Mouse (Mus musculus) hindbrain, embryonic 16.5 days (tissue): ENCODE measurements around the gene Krt14. TPM values are rescaled to one million over a fixed set of nuclear protein-coding genes. Genes with fewer than 3 reads are reported as not detected.

Experiments
- ATAC-seq: fragments of 200-750 bp; cut with Nextera tagmentation; 2 replicates; pipeline ENCODE4 v1.8.0; 2017; ENCODE audit warnings: moderate TSS enrichment, moderate library complexity
- H3K27ac ChIP-seq: fragments of 300-500 bp; sonication (generic); 2 replicates; pipeline ENCODE4 v1.5.1; 2014; ENCODE audit warnings: low read depth, mild to moderate bottlenecking, control low read depth, low read length, moderate library complexity
- H3K27me3 ChIP-seq: fragments of 300-500 bp; sonication (generic); replicated peaks from 2 replicates; pipeline ENCODE4 v1.6.1; 2014; ENCODE audit warnings: low read length; ENCODE audit not compliant: control insufficient read depth, insufficient read depth
- H3K36me3 ChIP-seq: fragments of 300-500 bp; sonication (generic); 2 replicates; pipeline ENCODE4 v1.6.1; 2014; ENCODE audit warnings: mild to moderate bottlenecking, low read length, moderate library complexity, mixed read lengths; ENCODE audit not compliant: control insufficient read depth, insufficient read depth
- H3K4me1 ChIP-seq: fragments of 300-500 bp; sonication (generic); 2 replicates; pipeline ENCODE4 v1.6.1; 2014; ENCODE audit warnings: low read depth, low read length; ENCODE audit not compliant: control insufficient read depth, insufficient read depth
- H3K4me2 ChIP-seq: fragments of 300-500 bp; sonication (generic); 2 replicates; pipeline ENCODE4 v1.6.1; 2014; ENCODE audit warnings: mild to moderate bottlenecking, low read length, control low read depth, moderate library complexity
- H3K4me3 ChIP-seq: fragments of 300-500 bp; sonication (generic); 2 replicates; pipeline ENCODE4 v1.5.1; 2014; ENCODE audit warnings: mild to moderate bottlenecking, low read length, control low read depth, moderate library complexity
- H3K9ac ChIP-seq: fragments of 300-500 bp; sonication (generic); 2 replicates; pipeline ENCODE4 v1.6.1; 2014; ENCODE audit warnings: low read depth, mild to moderate bottlenecking, control low read depth, low read length, moderate library complexity
- H3K9me3 ChIP-seq: fragments of 300-500 bp; sonication (generic); 2 replicates; pipeline ENCODE4 v1.6.1; 2014; ENCODE audit warnings: mild to moderate bottlenecking, low read length, moderate library complexity; ENCODE audit not compliant: control insufficient read depth
- WGBS: fragments of 180-500 bp; shearing (Covaris S2); extraction: QIAGEN DNeasy Blood & Tissue Kit; methylation state at CpG from one replicate; pipeline ENCODE4 v1.1.7; 2014; 5-methylcytosine and 5-hydroxymethylcytosine counted together
- polyA plus RNA-seq: library from polyadenylated mRNA; unstranded; fragments of >200 nt; fragmentation: Nextera tagmentation; extraction: Ambion mirVana; gene quantifications from 2 replicates; pipeline ENCODE4 v1.2.1, GENCODE M21; 2015

Gene Krt14
- polyA plus RNA-seq, 1 experiment from 2014 or later, result 0.55 TPM

DNA sequence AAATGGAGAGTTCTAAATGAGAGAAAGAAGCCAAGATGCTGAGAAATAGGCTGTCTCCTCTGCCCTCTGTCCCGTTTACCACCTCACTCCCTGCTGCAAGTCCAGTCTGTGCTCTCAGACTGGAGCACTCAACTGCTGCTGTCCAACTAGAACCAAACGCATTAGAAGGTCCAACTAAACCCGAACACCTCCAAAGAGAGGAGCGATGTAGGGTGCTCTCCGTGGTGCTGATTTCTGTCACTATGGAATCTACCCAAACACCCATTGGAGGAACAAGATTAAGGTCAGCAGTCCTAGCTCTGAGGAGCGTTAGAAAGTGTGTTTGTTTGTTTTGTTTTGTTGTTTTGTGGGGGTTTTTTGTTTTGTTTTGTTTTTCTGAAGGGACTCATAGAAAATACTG, 3.9 kb downstream of the Krt14 start:
- no peak overlapping the region for H3K9ac ChIP-seq
- no peak overlapping the region for H3K27ac ChIP-seq
- no peaks in the 10 kb centered on the region for H3K9me3 ChIP-seq
- no peaks in the 10 kb centered on the region for H3K4me1 ChIP-seq
- no peak for ATAC-seq
- no peaks in the 10 kb centered on the region for H3K36me3 ChIP-seq
- no peaks in the 10 kb centered on the region for H3K27me3 ChIP-seq
- WGBS, result 28% methylated on average over 6 of the region's 6 CpGs
- no peak overlapping the region for H3K4me2 ChIP-seq
- no peak overlapping the region for H3K4me3 ChIP-seq

DNA sequence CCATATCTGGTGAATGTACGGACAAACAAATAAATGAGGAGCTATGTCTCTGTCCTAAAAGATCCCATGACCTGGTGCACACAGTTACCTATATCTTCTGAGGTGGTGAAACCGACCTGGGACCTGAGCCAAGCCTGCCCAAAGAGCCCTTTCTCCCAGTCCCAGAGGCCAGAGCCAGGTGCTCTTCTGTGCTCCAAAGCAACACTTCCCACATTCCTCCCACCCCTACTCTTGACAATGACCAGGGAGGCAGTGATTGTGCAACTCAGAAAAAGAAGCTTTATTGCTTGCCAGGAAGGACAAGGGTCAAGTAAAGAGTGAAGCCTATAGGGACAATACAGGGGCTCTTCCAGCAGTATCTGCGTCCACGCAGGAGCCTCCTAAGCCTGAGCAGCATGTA, 4.4 kb downstream of the Krt14 start:
- no peak for ATAC-seq
- Histone ChIP-seq H3K27ac (no peak overlapping the region), H3K4me2 (no peak overlapping the region), H3K4me3 (no peak overlapping the region), H3K27me3 (no peaks in the 10 kb centered on the region), H3K4me1 (no peaks in the 10 kb centered on the region), H3K9ac (no peak overlapping the region), H3K36me3 (no peaks in the 10 kb centered on the region), H3K9me3 (no peaks in the 10 kb centered on the region)
- 76% methylated on average over 4 of the region's 4 CpGs for WGBS

DNA sequence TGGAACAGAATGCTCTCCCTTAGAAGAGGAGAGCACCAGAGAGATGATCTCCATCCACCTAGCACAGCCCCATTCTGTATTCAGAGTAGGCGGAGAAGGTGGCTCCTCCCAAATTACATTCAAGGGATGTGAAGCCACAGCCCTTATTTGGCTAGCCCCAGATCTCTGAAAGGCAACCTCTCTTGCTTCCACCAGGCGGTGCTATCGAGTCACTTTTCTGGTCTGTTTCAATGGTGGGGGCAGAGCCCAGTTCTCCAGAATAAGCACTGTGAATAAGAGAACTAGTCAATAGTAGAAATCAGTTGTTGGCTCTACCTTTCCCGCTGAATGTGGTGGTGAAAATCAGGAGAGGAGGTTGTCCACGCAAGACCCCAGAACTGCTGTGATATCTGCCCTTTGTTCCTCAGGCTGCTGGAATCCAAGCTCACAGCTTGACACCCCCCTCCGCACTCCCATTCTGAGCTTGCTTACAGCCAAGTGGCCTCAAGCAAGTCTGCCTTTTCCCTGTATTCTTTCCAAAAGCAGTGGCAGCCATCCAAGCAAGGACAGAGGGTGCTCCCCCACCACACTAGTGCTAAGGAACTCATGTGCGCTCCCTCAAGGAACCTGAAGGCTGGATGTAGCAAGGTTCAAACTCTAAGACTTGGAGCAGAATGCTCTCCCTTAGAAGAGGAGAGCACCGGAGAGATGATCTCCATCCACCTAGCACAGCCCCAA, 7.1 kb downstream of the Krt14 start:
- Histone ChIP-seq H3K27me3 (no peaks in the 10 kb centered on the region), H3K9ac (no peak overlapping the region), H3K9me3 (no peaks in the 10 kb centered on the region), H3K4me2 (no peak overlapping the region), H3K4me3 (no peak overlapping the region), H3K36me3 (no peaks in the 10 kb centered on the region), H3K27ac (no peak overlapping the region), H3K4me1 (no peaks in the 10 kb centered on the region)
- 52% methylated on average over 8 of the region's 8 CpGs for WGBS
- no peak for ATAC-seq

- Histone ChIP-seq H3K9ac (no peak overlapping the region), H3K36me3 (no peaks in the 10 kb centered on the region), H3K9me3 (no peaks in the 10 kb centered on the region), H3K4me2 (no peak overlapping the region), H3K4me1 (no peaks in the 10 kb centered on the region), H3K27me3 (no peaks in the 10 kb centered on the region), H3K4me3 (no peak overlapping the region), H3K27ac (no peak overlapping the region)
- WGBS, result 85% methylated on average over 4 of the region's 4 CpGs
- ATAC-seq, result no peak
Measured at GRCm38 (mm10) chr11:100198666-100199065, 8.7 kb downstream of the Krt14 start.

DNA sequence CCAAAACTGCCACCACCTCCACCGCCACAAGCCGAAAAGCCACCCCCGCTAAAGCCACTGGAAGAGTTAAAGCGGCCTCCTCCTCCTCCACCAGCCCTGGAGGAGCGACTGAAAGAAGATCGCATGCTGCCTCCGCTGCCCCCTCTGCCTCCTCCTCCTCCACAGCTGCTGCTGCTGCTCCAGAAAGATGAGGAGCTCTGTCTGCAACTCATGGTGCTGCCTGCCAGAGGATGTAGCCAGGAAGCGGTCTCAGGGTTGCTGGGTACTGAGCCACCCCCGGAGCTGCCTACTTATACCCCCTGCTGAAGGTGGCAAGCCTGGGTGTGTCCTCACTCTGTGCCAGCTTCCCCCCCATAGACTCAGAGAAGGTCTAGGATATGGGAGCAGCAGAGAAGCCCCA, 14.4 kb downstream of the Krt14 start, which contains the start of gene Krt9:
Gene Krt9 (minus strand): TSS at position 255 of the 400 bp plus-strand sequence.
- Histone ChIP-seq H3K4me3 (no peak within 1 kb of the TSS), H3K4me2 (no peak within 1 kb of the TSS), H3K9ac (no peak within 1 kb of the TSS), H3K27me3 (no peaks in the 10 kb centered on the region), H3K4me1 (no peaks in the 10 kb centered on the region), H3K27ac (no peak within 1 kb of the TSS), H3K9me3 (no peaks in the 10 kb centered on the region), H3K36me3 (no peaks in the 10 kb centered on the region)
- 59% methylated on average over 9 of the region's 9 CpGs for WGBS
- ATAC-seq, result no peak

GRCm38 (mm10) chr11:100191820-100192219, 15.5 kb downstream of the Krt14 start:
- WGBS, result 89% methylated on average over 3 of the region's 3 CpGs
- Histone ChIP-seq H3K27ac (no peak overlapping the region), H3K4me2 (no peak overlapping the region), H3K9ac (no peak overlapping the region), H3K36me3 (no peaks in the 10 kb centered on the region), H3K9me3 (no peaks in the 10 kb centered on the region), H3K4me1 (no peaks in the 10 kb centered on the region), H3K4me3 (no peak overlapping the region), H3K27me3 (no peaks in the 10 kb centered on the region)
- ATAC-seq, result no peak

GRCm38 (mm10) chr11:100186736-100187135, 20.6 kb downstream of the Krt14 start:
- Histone ChIP-seq H3K4me1 (no peaks in the 10 kb centered on the region), H3K4me3 (no peak overlapping the region), H3K36me3 (no peaks in the 10 kb centered on the region), H3K9me3 (no peaks in the 10 kb centered on the region), H3K9ac (no peak overlapping the region), H3K27ac (no peak overlapping the region), H3K4me2 (no peak overlapping the region), H3K27me3 (no peaks in the 10 kb centered on the region)
- 82% methylated on average over 8 of the region's 8 CpGs for WGBS
- ATAC-seq, result no peak

DNA sequence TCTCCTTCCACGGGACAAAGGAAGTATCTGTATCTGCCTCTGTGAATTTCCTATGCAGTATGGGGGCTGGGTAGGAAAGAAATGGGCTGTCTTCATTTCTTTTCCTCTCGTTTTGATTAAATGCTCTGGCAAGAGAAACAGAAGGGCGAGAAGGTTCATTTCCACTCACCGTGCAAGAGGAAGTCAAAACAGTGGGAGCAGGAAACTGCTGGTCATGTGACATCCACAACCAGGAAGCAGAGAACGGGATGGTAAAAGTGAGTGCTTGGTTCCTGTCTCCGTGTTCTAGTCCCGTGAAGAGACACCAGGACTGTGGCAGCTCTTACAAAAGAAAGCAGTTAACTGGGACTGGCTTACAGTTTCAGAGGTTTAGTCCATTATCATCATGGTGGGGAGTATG, 25.6 kb downstream of the Krt14 start:
- 80% methylated on average over 7 of the region's 7 CpGs for WGBS
- no peaks in the 10 kb centered on the region for H3K4me1 ChIP-seq
- H3K36me3 ChIP-seq, result no peaks in the 10 kb centered on the region
- H3K4me3 ChIP-seq, result no peak overlapping the region
- no peaks in the 10 kb centered on the region for H3K27me3 ChIP-seq
- no peak for ATAC-seq
- no peak overlapping the region for H3K9ac ChIP-seq
- H3K4me2 ChIP-seq, result no peak overlapping the region
- H3K27ac ChIP-seq, result no peak overlapping the region
- H3K9me3 ChIP-seq, result no peaks in the 10 kb centered on the region

- WGBS, result 85% methylated on average over 3 of the region's 3 CpGs
Measured at GRCm38 (mm10) chr11:100179260-100179659, 28.1 kb downstream of the Krt14 start.

More at GRCm38 (mm10) chr11:100179260-100179659, 28.1 kb downstream of the Krt14 start:
- Histone ChIP-seq H3K27me3 (no peaks in the 10 kb centered on the region), H3K4me1 (no peaks in the 10 kb centered on the region), H3K9me3 (no peaks in the 10 kb centered on the region), H3K9ac (no peak overlapping the region), H3K4me2 (no peak overlapping the region), H3K4me3 (no peak overlapping the region), H3K36me3 (no peaks in the 10 kb centered on the region), H3K27ac (no peak overlapping the region)
- no peak for ATAC-seq
